Mouse (Mus musculus) limb, embryonic 11.5 days (tissue): ENCODE results near the gene Strn4. TPM values are rescaled to one million over a fixed set of nuclear protein-coding genes. Genes with fewer than 3 reads are reported as not detected.

Source experiments
- ATAC-seq: fragments of 200-750 bp; cut with Nextera tagmentation; 2 replicates; pipeline ENCODE4 v1.8.0; 2017; ENCODE audit warnings: low read depth; ENCODE audit not compliant: insufficient number of reproducible peaks, low FRiP score, low TSS enrichment
- DNase-seq: peaks from one replicate; pipeline ENCODE4 v3.0.0-alpha.2; 2015; ENCODE audit warnings: low spot score
- H3K27ac ChIP-seq: fragments of 300-500 bp; sonication (generic); replicated peaks from 2 replicates; pipeline ENCODE4 v1.5.1; 2014; ENCODE audit warnings: low read depth, mild to moderate bottlenecking, low read length
- H3K27me3 ChIP-seq: fragments of 300-500 bp; sonication (generic); 2 replicates; pipeline ENCODE4 v1.6.1; 2014; ENCODE audit warnings: mild to moderate bottlenecking, low read length, mixed read lengths; ENCODE audit not compliant: control insufficient read depth, insufficient read depth
- H3K36me3 ChIP-seq: fragments of 300-500 bp; sonication (generic); 2 replicates; pipeline ENCODE4 v1.6.1; 2014; ENCODE audit warnings: mild to moderate bottlenecking, low read length, moderate library complexity, mixed read lengths; ENCODE audit not compliant: control insufficient read depth, insufficient read depth
- H3K4me1 ChIP-seq: fragments of 300-500 bp; sonication (generic); 2 replicates; pipeline ENCODE4 v1.6.1; 2014; ENCODE audit warnings: low read length, mixed read lengths; ENCODE audit not compliant: control insufficient read depth, insufficient read depth
- H3K4me2 ChIP-seq: fragments of 300-500 bp; sonication (generic); 2 replicates; pipeline ENCODE4 v1.6.1; 2014; ENCODE audit warnings: low read depth, mild to moderate bottlenecking, moderate library complexity; ENCODE audit not compliant: severe bottlenecking
- H3K4me3 ChIP-seq: fragments of 300-500 bp; sonication (generic); 2 replicates; pipeline ENCODE4 v1.5.1; 2014; ENCODE audit warnings: low read depth, low read length
- H3K9ac ChIP-seq: fragments of 300-500 bp; sonication (generic); 2 replicates; pipeline ENCODE4 v1.6.1; 2014; ENCODE audit warnings: mild to moderate bottlenecking, low read length
- H3K9me3 ChIP-seq: fragments of 300-500 bp; sonication (generic); 2 replicates; pipeline ENCODE4 v1.6.1; 2016; ENCODE audit warnings: low read length; ENCODE audit not compliant: control insufficient read depth
- WGBS: fragments of 180-500 bp; shearing (Covaris S2); extraction: QIAGEN DNeasy Blood & Tissue Kit; methylation state at CpG from one replicate; pipeline ENCODE4 v1.1.7; 2014; 5-methylcytosine and 5-hydroxymethylcytosine counted together
- polyA plus RNA-seq: library from polyadenylated mRNA; unstranded; fragments of >200 nt; fragmentation: Nextera tagmentation; extraction: Ambion mirVana; gene quantifications from 2 replicates; pipeline ENCODE4 v1.2.1, GENCODE M21; 2014

Gene Strn4
- polyA plus RNA-seq, 1 experiment from 2014 or later = 128 TPM

GRCm38 (mm10) chr7:16841561-16842560 is 26.2 kb downstream of the Strn4 start:
- Histone ChIP-seq H3K27me3 (no peaks in the 10 kb centered on the region), H3K36me3 (peaks cover 28% of the 10 kb centered on the region), H3K9ac (no peak overlapping the region), H3K4me1 (peaks cover 22% of the 10 kb centered on the region), H3K4me2 (peak overlapping the region; percentile 99), H3K4me3 (peak overlapping the region; percentile 65; the same call in 1 of the 2 replicates), H3K27ac (peak overlapping the region; percentile 73), H3K9me3 (no peaks in the 10 kb centered on the region)
- ATAC-seq = no peak
- WGBS = 42% methylated on average over 11 of the region's 11 CpGs
- no peak for DNase-seq

GRCm38 (mm10) chr7:16842645-16843063 is 27.0 kb downstream of the Strn4 start, which contains the start of gene Prkd2:
Gene Prkd2, plus strand, starts transcription at chr7:16842902.
- Histone ChIP-seq H3K36me3 (peaks cover 25% of the 10 kb centered on the region), H3K27me3 (no peaks in the 10 kb centered on the region), H3K27ac (peak within 1 kb of the TSS; percentile 73), H3K4me3 (peak within 1 kb of the TSS; percentile 65), H3K4me1 (peaks cover 22% of the 10 kb centered on the region), H3K9ac (peak within 1 kb of the TSS; percentile 74), H3K4me2 (peak within 1 kb of the TSS; percentile 99), H3K9me3 (no peaks in the 10 kb centered on the region)
- ATAC-seq (peak; percentile 81), DNase-seq (peak; percentile 92)
- 0% methylated on average over 31 of the region's 32 CpGs for WGBS

DNA sequence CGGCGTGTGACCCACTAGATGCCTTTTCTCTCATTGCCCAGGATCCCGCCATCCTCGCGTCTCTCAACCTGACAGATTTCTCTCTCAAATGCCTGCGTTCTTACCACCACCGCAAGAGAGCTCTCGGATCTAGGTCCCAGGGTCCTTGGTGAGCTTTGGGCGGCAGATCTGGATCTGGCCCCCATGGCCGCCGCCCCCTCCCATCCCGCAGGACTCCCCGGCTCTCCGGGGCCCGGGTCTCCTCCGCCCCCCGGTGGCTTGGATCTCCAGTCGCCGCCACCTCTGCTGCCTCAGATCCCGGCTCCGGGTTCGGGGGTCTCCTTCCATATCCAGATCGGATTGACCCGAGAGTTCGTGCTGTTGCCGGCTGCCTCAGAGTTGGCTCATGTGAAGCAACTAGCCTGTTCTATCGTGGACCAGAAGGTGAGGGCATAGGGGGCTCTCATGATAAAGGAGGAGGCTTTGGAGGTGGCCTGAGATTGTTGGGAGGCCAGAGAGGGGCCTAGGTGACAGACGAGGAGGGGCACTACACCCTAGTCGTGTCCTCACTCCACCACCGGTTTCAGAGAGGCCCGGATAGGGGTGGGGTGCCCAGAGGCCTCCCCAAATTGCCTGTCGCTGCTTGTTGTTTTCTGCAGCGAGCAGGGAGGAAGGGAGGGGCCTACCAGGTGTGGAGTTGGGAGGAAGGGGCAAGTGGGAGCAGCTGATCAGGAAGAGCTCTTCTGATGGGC is 27.9 kb downstream of the Strn4 start:
- no peaks in the 10 kb centered on the region for H3K27me3 ChIP-seq
- peak overlapping the region; percentile 99 for H3K4me2 ChIP-seq
- WGBS = 1% methylated on average over 33 of the region's 33 CpGs
- peak overlapping the region; percentile 73; the same call in 1 of the 2 replicates for H3K27ac ChIP-seq
- peak overlapping the region; percentile 74 for H3K9ac ChIP-seq
- H3K4me1 ChIP-seq = peaks cover 22% of the 10 kb centered on the region
- H3K36me3 ChIP-seq = peaks cover 16% of the 10 kb centered on the region
- ATAC-seq = no peak
- peak; percentile 49 for DNase-seq
- H3K4me3 ChIP-seq = peak overlapping the region; percentile 65
- no peaks in the 10 kb centered on the region for H3K9me3 ChIP-seq

DNA sequence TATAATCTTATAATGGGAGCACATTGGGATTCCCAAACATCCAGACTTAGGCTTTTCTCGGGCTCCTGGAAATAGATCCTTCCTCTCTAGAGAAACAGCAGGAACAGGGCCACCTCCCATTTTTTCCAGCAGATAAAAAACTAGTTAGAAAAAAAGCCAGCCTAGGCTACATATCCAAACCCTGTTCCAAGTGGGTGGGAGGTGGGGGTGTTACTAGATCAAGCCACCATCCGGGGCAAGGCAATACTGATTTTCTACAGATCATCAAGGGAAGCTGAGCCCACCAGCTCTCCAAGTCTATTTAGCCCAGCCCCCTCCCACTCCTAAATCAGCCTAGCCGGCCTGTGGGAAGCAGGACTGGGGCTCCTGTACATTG is 29.0 kb downstream of the Strn4 start:
- Histone ChIP-seq H3K27me3 (no peaks in the 10 kb centered on the region), H3K4me2 (peak overlapping the region; percentile 99), H3K9ac (0 out of 2 replicates have a peak overlapping the region, but pooled peaks have one; percentile 34), H3K36me3 (peaks cover 10% of the 10 kb centered on the region), H3K4me3 (peak overlapping the region; percentile 14; the same call in 1 of the 2 replicates), H3K4me1 (peaks cover 22% of the 10 kb centered on the region), H3K27ac (no peak overlapping the region), H3K9me3 (no peaks in the 10 kb centered on the region)
- 56% methylated on average over 3 of the region's 3 CpGs for WGBS
- DNase-seq (no peak), ATAC-seq (no peak)

DNA sequence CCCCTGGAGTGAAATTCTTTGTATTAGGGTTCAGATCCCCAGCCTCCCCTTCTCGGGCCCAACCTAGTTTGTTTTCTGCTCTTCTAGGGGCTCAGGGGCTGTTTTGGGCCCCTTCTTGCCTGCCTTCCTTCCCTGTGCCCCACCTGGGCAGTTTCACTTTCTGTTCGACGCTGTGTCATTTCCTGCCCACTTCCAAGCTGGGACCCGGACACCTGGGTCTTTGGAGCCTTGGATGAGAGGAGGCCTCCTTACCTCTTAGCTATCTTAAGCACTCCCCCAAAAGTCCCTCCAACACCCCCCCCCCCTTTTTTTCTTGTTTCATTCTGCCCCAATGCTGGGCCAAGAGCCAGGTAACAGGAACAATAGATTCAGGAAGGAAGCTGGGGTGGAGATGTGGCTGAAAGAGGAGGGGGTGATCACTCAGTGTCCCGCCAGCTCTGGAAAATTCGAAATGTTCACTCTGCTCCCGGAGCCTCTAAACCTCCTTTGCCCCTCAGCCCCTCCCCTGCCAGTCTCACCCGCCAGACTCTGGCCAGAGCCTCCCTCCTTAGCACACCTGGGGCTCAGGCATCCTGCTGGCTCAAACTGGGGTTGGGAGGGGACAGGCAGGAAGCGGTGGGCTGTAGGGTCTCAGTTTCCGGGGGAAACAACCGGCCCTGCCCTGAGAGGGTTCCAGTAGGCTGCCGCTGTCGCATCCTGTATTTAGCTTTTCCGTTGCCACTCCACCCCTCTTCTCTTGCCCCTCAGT is 29.6 kb downstream of the Strn4 start:
- Histone ChIP-seq H3K4me3 (peak overlapping the region; percentile 14; the same call in 1 of the 2 replicates), H3K27me3 (no peaks in the 10 kb centered on the region), H3K9ac (peak overlapping the region; percentile 45), H3K9me3 (no peaks in the 10 kb centered on the region), H3K27ac (peak overlapping the region; percentile 30; the same call in 1 of the 2 replicates), H3K4me1 (peaks cover 22% of the 10 kb centered on the region), H3K36me3 (peaks cover 11% of the 10 kb centered on the region), H3K4me2 (peak overlapping the region; percentile 99)
- WGBS = 28% methylated on average over 14 of the region's 14 CpGs
- DNase-seq (peak; percentile 42), ATAC-seq (no peak)

DNA sequence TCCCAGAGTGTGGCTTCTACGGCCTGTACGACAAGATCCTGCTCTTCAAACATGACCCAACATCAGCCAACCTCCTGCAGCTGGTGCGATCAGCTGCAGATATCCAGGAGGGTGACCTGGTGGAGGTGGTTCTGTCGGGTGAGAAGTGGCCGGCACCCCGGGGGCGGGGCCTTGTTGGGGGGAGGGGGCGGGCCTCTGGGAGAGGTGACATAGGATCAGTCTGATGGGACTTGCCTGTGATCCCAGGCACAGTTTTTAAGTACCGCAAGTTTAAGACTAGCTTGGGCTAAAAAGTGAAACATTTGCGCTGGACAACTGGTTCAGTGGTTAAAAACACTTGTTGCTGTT is 30.1 kb downstream of the Strn4 start:
- H3K9me3 ChIP-seq = no peaks in the 10 kb centered on the region
- peaks cover 22% of the 10 kb centered on the region for H3K4me1 ChIP-seq
- peak overlapping the region; percentile 30; the same call in 1 of the 2 replicates for H3K27ac ChIP-seq
- peak overlapping the region; percentile 14; the same call in 1 of the 2 replicates for H3K4me3 ChIP-seq
- no peak for DNase-seq
- peak overlapping the region; percentile 45 for H3K9ac ChIP-seq
- H3K4me2 ChIP-seq = peak overlapping the region; percentile 99
- H3K27me3 ChIP-seq = no peaks in the 10 kb centered on the region
- peaks cover 12% of the 10 kb centered on the region; the same call in 1 of the 2 replicates for H3K36me3 ChIP-seq
- no peak for ATAC-seq
- 34% methylated on average over 10 of the region's 10 CpGs for WGBS

DNA sequence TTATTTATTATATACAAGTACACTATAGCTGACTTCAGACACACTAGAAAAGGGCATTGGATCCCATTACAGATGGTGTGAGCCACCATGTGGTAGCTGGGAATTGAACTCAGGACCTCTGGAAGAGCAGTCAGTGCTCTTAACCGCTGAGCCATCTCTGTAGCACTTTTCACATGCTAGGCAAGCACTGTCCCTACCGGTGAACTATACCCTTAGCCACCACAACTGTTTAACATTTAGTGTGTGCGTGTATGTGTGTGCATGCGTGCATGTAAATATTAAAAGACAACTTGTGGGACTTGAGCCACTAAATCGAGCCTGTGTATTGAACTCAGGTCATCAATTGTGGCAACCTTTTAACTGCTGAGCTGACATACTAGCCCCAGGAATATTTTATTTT is 31.1 kb downstream of the Strn4 start:
- H3K4me1 ChIP-seq = peaks cover 18% of the 10 kb centered on the region
- ATAC-seq = no peak
- DNase-seq = no peak
- H3K9me3 ChIP-seq = no peaks in the 10 kb centered on the region
- H3K9ac ChIP-seq = no peak overlapping the region
- H3K4me3 ChIP-seq = no peak overlapping the region
- no peak overlapping the region for H3K4me2 ChIP-seq
- H3K36me3 ChIP-seq = peaks cover 14% of the 10 kb centered on the region; the same call in 1 of the 2 replicates
- H3K27me3 ChIP-seq = no peaks in the 10 kb centered on the region
- no peak overlapping the region for H3K27ac ChIP-seq
- 94% methylated on average over 5 of the region's 5 CpGs for WGBS
